ENCODE assay signal across 18 mouse cellular contexts in genomic region chr7:83032924-83033323, GRCm38 (mm10).
A peak's percentile ranks its signal among the peaks of the same experiment; 100 is the strongest.
DNase-seq lines count a peak whose midpoint lies in the region; ATAC-seq and TF ChIP-seq lines count a peak whose summit lies in the region.
"Had no signal": no experiment of that assay in that cellular context is flagged by ENCODE, and none has a peak within 500 bp of the region (broad histone marks: within the 10 kb centered on the region; RNA-seq: fewer than 3 reads in every experiment).

No protein-coding gene starts in this region.

- WGBS in heart, embryonic 10.5 days: 82% methylated on average over 2 of the region's 2 CpGs
- WGBS in limb, embryonic 10.5 days: 92% methylated on average over 2 of the region's 2 CpGs

- no peak overlapping the region for H3K4me3 ChIP-seq in heart, embryonic 10.5 days
- no peak overlapping the region for H3K4me3 ChIP-seq in left cerebral cortex, adult 2 months
- H3K4me3 ChIP-seq in limb, embryonic 10.5 days: no peak overlapping the region
- H3K4me3 ChIP-seq: embryonic facial prominence, embryonic 12.5 days; heart, embryonic 15.5 days; hindbrain, embryonic 10.5 days; kidney, embryonic 15.5 days had no signal

- H3K36me3 ChIP-seq in heart, embryonic 10.5 days: no peaks in the 10 kb centered on the region
- no peaks in the 10 kb centered on the region for H3K36me3 ChIP-seq in limb, embryonic 10.5 days
- H3K36me3 ChIP-seq: embryonic facial prominence, embryonic 12.5 days; heart, embryonic 15.5 days; hindbrain, embryonic 10.5 days; kidney, embryonic 15.5 days had no signal

- no peak for ATAC-seq in CD4-positive, CD25-positive, alpha-beta regulatory T cell, adult 4 months
- ATAC-seq: intestine, embryonic 16.5 days had no signal

- TF ChIP-seq CTCF in left cerebral cortex, adult 2 months (IDR thresholded peaks at IDR 0.05): no peak

- intact Hi-C loops in left cerebral cortex, postnatal 4 days (cut with DNase I): no loop called here
- intact Hi-C loops in left cerebral cortex, adult 2 months (cut with DNase I): no loop called here

- no peak overlapping the region for H3K27ac ChIP-seq in heart, embryonic 10.5 days
- no peak overlapping the region for H3K27ac ChIP-seq in left cerebral cortex, adult 2 months
- H3K27ac ChIP-seq in limb, embryonic 10.5 days: peak overlapping the region; percentile 40; the same call in 1 of the 2 replicates
- H3K27ac ChIP-seq: embryonic facial prominence, embryonic 12.5 days; heart, embryonic 15.5 days; hindbrain, embryonic 10.5 days; kidney, embryonic 15.5 days had no signal

- no peaks in the 10 kb centered on the region for H3K27me3 ChIP-seq in heart, embryonic 10.5 days (ENCODE audit: insufficient read depth, poor library complexity, severe bottlenecking)
- no peaks in the 10 kb centered on the region for H3K27me3 ChIP-seq in limb, embryonic 10.5 days (ENCODE audit: low read depth, poor library complexity, severe bottlenecking)
- H3K27me3 ChIP-seq: CH12.LX; embryonic facial prominence, embryonic 12.5 days; heart, embryonic 15.5 days; kidney, embryonic 15.5 days had no signal

- DNase-seq in cerebellum, postnatal 10 days: peak; percentile 77 to 83
- DNase-seq in cerebellum, adult 9-10 months: no peak
- peak; percentile 90 for DNase-seq in heart, adult 11 months
- no peak for DNase-seq in heart, embryonic 10.5 days (ENCODE audit: low spot score)
- peak; percentile 77 for DNase-seq in left cerebral cortex, postnatal 4 days
- DNase-seq in left cerebral cortex, adult 2 months (ENCODE audit: extremely low spot score in 1 of 2, low spot score in 2 of 2): no peak
- DNase-seq in limb, embryonic 10.5 days (ENCODE audit: low spot score): no peak
- DNase-seq: kidney, postnatal 4 days; liver; lung, postnatal 10 days; thymus, postnatal 25 days had no signal

- peaks cover 4% of the 10 kb centered on the region; the same call in 1 of the 2 replicates for H3K4me1 ChIP-seq in heart, embryonic 10.5 days
- H3K4me1 ChIP-seq in limb, embryonic 10.5 days: peaks cover 27% of the 10 kb centered on the region
- H3K4me1 ChIP-seq: heart, embryonic 15.5 days had no signal

- no peaks in the 10 kb centered on the region for H3K9me3 ChIP-seq in heart, embryonic 10.5 days
- H3K9me3 ChIP-seq in limb, embryonic 10.5 days (replicated peaks): no peaks in the 10 kb centered on the region
- H3K9me3 ChIP-seq: embryonic facial prominence, embryonic 12.5 days; heart, embryonic 15.5 days; kidney, embryonic 15.5 days had no signal

Comparison
In these comparisons a context has a peak if more than half of its experiments do, and no peak if none do; other contexts are left out.
1. DNase-seq: peak in cerebellum, postnatal 10 days (2 of 2), heart, adult 11 months (single experiment) and left cerebral cortex, postnatal 4 days (single experiment); none in cerebellum, adult 9-10 months (single experiment), heart, embryonic 10.5 days (single experiment), left cerebral cortex, adult 2 months (0 of 2) and limb, embryonic 10.5 days (single experiment).